Mouse (Mus musculus): ENCODE measurements around the gene Prc1. TPM values are rescaled to one million over a fixed set of nuclear protein-coding genes. Genes with fewer than 3 reads are reported as not detected.
"Not testable (repeated sequence)": the region's sequence is repeated elsewhere in the genome, so short reads cannot be mapped to it uniquely, and the experiment has no call there.

Gene Prc1
- polyA plus RNA-seq, 1 experiment from 2014 or later = 172 TPM

- no peak for ATAC-seq (replicated peaks; ENCODE audit: insufficient number of reproducible peaks, low FRiP score, low TSS enrichment, low read depth)
- DNase-seq (ENCODE audit: low spot score) = no peak
- Histone ChIP-seq H3K27ac (replicated peaks; ENCODE audit: low read depth, low read length) (no peak overlapping the region), H3K4me2 (ENCODE audit: low read depth, low read length) (no peak overlapping the region), H3K27me3 (ENCODE audit: control insufficient read depth, insufficient read depth, low read length) (no peaks in the 10 kb centered on the region), H3K9me3 (replicated peaks; ENCODE audit: control insufficient read depth, low read length) (no peaks in the 10 kb centered on the region), H3K36me3 (replicated peaks; ENCODE audit: control insufficient read depth, insufficient read depth, low read depth, low read length) (peaks cover 7% of the 10 kb centered on the region), H3K9ac (replicated peaks; ENCODE audit: low read length) (no peak overlapping the region), H3K4me1 (ENCODE audit: control insufficient read depth, insufficient read depth, low read length) (no peaks in the 10 kb centered on the region), H3K4me3 (ENCODE audit: low read depth, low read length) (no peak overlapping the region)
- 83% methylated on average over 2 of the region's 2 CpGs for WGBS
Measured at GRCm38 (mm10) chr7:80315733-80316132, 21.5 kb downstream of the Prc1 start.

GRCm38 (mm10) chr7:80317439-80318115 lies 23.3 kb downstream of the Prc1 start:
- Histone ChIP-seq H3K4me2 (ENCODE audit: low read depth, low read length) (no peak overlapping the region), H3K4me3 (ENCODE audit: low read depth, low read length) (no peak overlapping the region), H3K9ac (replicated peaks; ENCODE audit: low read length) (no peak overlapping the region), H3K9me3 (replicated peaks; ENCODE audit: control insufficient read depth, low read length) (no peaks in the 10 kb centered on the region), H3K27me3 (ENCODE audit: control insufficient read depth, insufficient read depth, low read length) (no peaks in the 10 kb centered on the region), H3K4me1 (ENCODE audit: control insufficient read depth, insufficient read depth, low read length) (no peaks in the 10 kb centered on the region), H3K36me3 (replicated peaks; ENCODE audit: control insufficient read depth, insufficient read depth, low read depth, low read length) (peaks cover 7% of the 10 kb centered on the region), H3K27ac (replicated peaks; ENCODE audit: low read depth, low read length) (no peak overlapping the region)
- no peak for ATAC-seq (replicated peaks; ENCODE audit: insufficient number of reproducible peaks, low FRiP score, low TSS enrichment, low read depth)
- 87% methylated on average over 1 of the region's 1 CpGs for WGBS
- no peak for DNase-seq (ENCODE audit: low spot score)

- peaks cover 7% of the 10 kb centered on the region for H3K36me3 ChIP-seq (replicated peaks; ENCODE audit: control insufficient read depth, insufficient read depth, low read depth, low read length)
- WGBS = 96% methylated on average over 4 of the region's 4 CpGs
- no peak overlapping the region for H3K9ac ChIP-seq (replicated peaks; ENCODE audit: low read length)
Measured at GRCm38 (mm10) chr7:80318670-80319069, 24.4 kb downstream of the Prc1 start.

GRCm38 (mm10) chr7:80319846-80320496 lies 25.7 kb downstream of the Prc1 start:
- Histone ChIP-seq H3K27ac (replicated peaks; ENCODE audit: low read depth, low read length) (no peak overlapping the region), H3K27me3 (ENCODE audit: control insufficient read depth, insufficient read depth, low read length) (no peaks in the 10 kb centered on the region), H3K4me1 (ENCODE audit: control insufficient read depth, insufficient read depth, low read length) (no peaks in the 10 kb centered on the region), H3K4me3 (ENCODE audit: low read depth, low read length) (no peak overlapping the region), H3K9me3 (replicated peaks; ENCODE audit: control insufficient read depth, low read length) (no peaks in the 10 kb centered on the region), H3K9ac (replicated peaks; ENCODE audit: low read length) (no peak overlapping the region), H3K36me3 (replicated peaks; ENCODE audit: control insufficient read depth, insufficient read depth, low read depth, low read length) (no peaks in the 10 kb centered on the region; the same call in none of the 2 replicates), H3K4me2 (ENCODE audit: low read depth, low read length) (no peak overlapping the region)
- 80% methylated on average over 19 of the region's 19 CpGs for WGBS
- no peak for DNase-seq (ENCODE audit: low spot score)
- ATAC-seq (replicated peaks; ENCODE audit: insufficient number of reproducible peaks, low FRiP score, low TSS enrichment, low read depth) = no peak

More at GRCm38 (mm10) chr7:80318670-80319069, 24.4 kb downstream of the Prc1 start:
- Histone ChIP-seq H3K4me3 (ENCODE audit: low read depth, low read length) (no peak overlapping the region), H3K27me3 (ENCODE audit: control insufficient read depth, insufficient read depth, low read length) (no peaks in the 10 kb centered on the region), H3K9me3 (replicated peaks; ENCODE audit: control insufficient read depth, low read length) (no peaks in the 10 kb centered on the region), H3K27ac (replicated peaks; ENCODE audit: low read depth, low read length) (0 out of 2 replicates have a peak overlapping the region, but pooled peaks have one; percentile 13), H3K4me1 (ENCODE audit: control insufficient read depth, insufficient read depth, low read length) (no peaks in the 10 kb centered on the region), H3K4me2 (ENCODE audit: low read depth, low read length) (no peak overlapping the region)
- no peak for ATAC-seq (replicated peaks; ENCODE audit: insufficient number of reproducible peaks, low FRiP score, low TSS enrichment, low read depth)
- no peak for DNase-seq (ENCODE audit: low spot score)

GRCm38 (mm10) chr7:80323336-80323735 lies 29.1 kb downstream of the Prc1 start:
- Histone ChIP-seq H3K9me3 (replicated peaks; ENCODE audit: control insufficient read depth, low read length) (no peaks in the 10 kb centered on the region), H3K4me1 (ENCODE audit: control insufficient read depth, insufficient read depth, low read length) (no peaks in the 10 kb centered on the region), H3K9ac (replicated peaks; ENCODE audit: low read length) (peak overlapping the region; percentile 74), H3K27ac (replicated peaks; ENCODE audit: low read depth, low read length) (no peak overlapping the region), H3K36me3 (replicated peaks; ENCODE audit: control insufficient read depth, insufficient read depth, low read depth, low read length) (peaks cover 6% of the 10 kb centered on the region), H3K4me2 (ENCODE audit: low read depth, low read length) (peak overlapping the region; percentile 69), H3K4me3 (ENCODE audit: low read depth, low read length) (peak overlapping the region; percentile 60), H3K27me3 (ENCODE audit: control insufficient read depth, insufficient read depth, low read length) (no peaks in the 10 kb centered on the region)
- DNase-seq (ENCODE audit: low spot score) = no peak
- no peak for ATAC-seq (replicated peaks; ENCODE audit: insufficient number of reproducible peaks, low FRiP score, low TSS enrichment, low read depth)
- WGBS = 24% methylated on average over 8 of the region's 8 CpGs

- H3K9me3 ChIP-seq (replicated peaks; ENCODE audit: control insufficient read depth, low read length) = no peaks in the 10 kb centered on the region
- peak within 1 kb of the TSS; percentile 69 for H3K4me2 ChIP-seq (ENCODE audit: low read depth, low read length)
- WGBS = 3% methylated on average over 38 of the region's 38 CpGs
- H3K27me3 ChIP-seq (ENCODE audit: control insufficient read depth, insufficient read depth, low read length) = no peaks in the 10 kb centered on the region
- H3K27ac ChIP-seq (replicated peaks; ENCODE audit: low read depth, low read length) = peak within 1 kb of the TSS; percentile 59; the same call in 1 of the 2 replicates
- H3K36me3 ChIP-seq (replicated peaks; ENCODE audit: control insufficient read depth, insufficient read depth, low read depth, low read length) = peaks cover 6% of the 10 kb centered on the region
- peak within 1 kb of the TSS; percentile 60 for H3K4me3 ChIP-seq (ENCODE audit: low read depth, low read length)
- DNase-seq (ENCODE audit: low spot score) = peak; percentile 96
- peak; percentile 98 for ATAC-seq (replicated peaks; ENCODE audit: insufficient number of reproducible peaks, low FRiP score, low TSS enrichment, low read depth)
- peak within 1 kb of the TSS; percentile 74 for H3K9ac ChIP-seq (replicated peaks; ENCODE audit: low read length)
- no peaks in the 10 kb centered on the region for H3K4me1 ChIP-seq (ENCODE audit: control insufficient read depth, insufficient read depth, low read length)
Measured at GRCm38 (mm10) chr7:80324043-80324815, 30.0 kb downstream of the Prc1 start, which contains the start of gene Rccd1. Gene Rccd1, minus strand, starts transcription at chr7:80324454.

GRCm38 (mm10) chr7:80324816-80325119 lies 30.5 kb downstream of the Prc1 start:
- WGBS = 48% methylated on average over 4 of the region's 5 CpGs
- not testable (repeated sequence) for H3K9ac ChIP-seq (replicated peaks; ENCODE audit: low read length); H3K9me3 ChIP-seq (replicated peaks; ENCODE audit: control insufficient read depth, low read length); ATAC-seq (replicated peaks; ENCODE audit: insufficient number of reproducible peaks, low FRiP score, low TSS enrichment, low read depth); H3K27ac ChIP-seq (replicated peaks; ENCODE audit: low read depth, low read length); H3K4me2 ChIP-seq (ENCODE audit: low read depth, low read length); H3K4me1 ChIP-seq (ENCODE audit: control insufficient read depth, insufficient read depth, low read length); H3K27me3 ChIP-seq (ENCODE audit: control insufficient read depth, insufficient read depth, low read length); DNase-seq (ENCODE audit: low spot score); H3K4me3 ChIP-seq (ENCODE audit: low read depth, low read length); H3K36me3 ChIP-seq (replicated peaks; ENCODE audit: control insufficient read depth, insufficient read depth, low read depth, low read length)

Measured in embryonic facial prominence, embryonic 11.5 days (tissue).